Mouse (Mus musculus): Measurements from ENCODE around the gene Bend7. TPM values are rescaled to one million over a fixed set of nuclear protein-coding genes. Genes with fewer than 3 reads are reported as not detected.

Gene Bend7
- polyA plus RNA-seq, 1 experiment from 2014 or later, result 8.7 TPM

GRCm38 (mm10) chr2:4751918-4752317 is 34.3 kb downstream of the Bend7 start:
- Histone ChIP-seq H3K9me3 (replicated peaks; ENCODE audit: low read length) (no peaks in the 10 kb centered on the region), H3K9ac (ENCODE audit: low read depth, low read length) (no peak overlapping the region), H3K4me2 (ENCODE audit: low read length) (no peak overlapping the region), H3K4me1 (replicated peaks; ENCODE audit: insufficient read depth, low read length) (no peaks in the 10 kb centered on the region), H3K27ac (no peak overlapping the region), H3K36me3 (ENCODE audit: insufficient read depth, low read length) (no peaks in the 10 kb centered on the region), H3K4me3 (replicated peaks; ENCODE audit: low read depth, low read length) (no peak overlapping the region), H3K27me3 (ENCODE audit: insufficient read depth, low read length) (no peaks in the 10 kb centered on the region)
- TF ChIP-seq CTCF (IDR thresholded peaks at IDR 0.05; ENCODE audit: low read depth), result no peak
- ATAC-seq (replicated peaks; ENCODE audit: low FRiP score, low read depth) (no peak), DNase-seq (ENCODE audit: low spot score) (no peak)
- 82% methylated on average over 6 of the region's 6 CpGs for WGBS

- H3K27ac ChIP-seq, result no peak overlapping the region
- no peaks in the 10 kb centered on the region for H3K27me3 ChIP-seq (ENCODE audit: insufficient read depth, low read length)
- no peak overlapping the region for H3K9ac ChIP-seq (ENCODE audit: low read depth, low read length)
- no peak for ATAC-seq (replicated peaks; ENCODE audit: low FRiP score, low read depth)
- TF ChIP-seq CTCF (IDR thresholded peaks at IDR 0.05; ENCODE audit: low read depth), result no peak
- DNase-seq (ENCODE audit: low spot score), result no peak
- H3K4me1 ChIP-seq (replicated peaks; ENCODE audit: insufficient read depth, low read length), result no peaks in the 10 kb centered on the region
- no peak overlapping the region for H3K4me3 ChIP-seq (replicated peaks; ENCODE audit: low read depth, low read length)
- H3K9me3 ChIP-seq (replicated peaks; ENCODE audit: low read length), result no peaks in the 10 kb centered on the region
- 57% methylated on average over 8 of the region's 8 CpGs for WGBS
- H3K4me2 ChIP-seq (ENCODE audit: low read length), result no peak overlapping the region
- H3K36me3 ChIP-seq (ENCODE audit: insufficient read depth, low read length), result no peaks in the 10 kb centered on the region
Measured at GRCm38 (mm10) chr2:4755716-4756115, 38.1 kb downstream of the Bend7 start.

- no peaks in the 10 kb centered on the region for H3K9me3 ChIP-seq (replicated peaks; ENCODE audit: low read length)
- ATAC-seq (replicated peaks; ENCODE audit: low FRiP score, low read depth), result no peak
Measured at GRCm38 (mm10) chr2:4757218-4757617, 39.6 kb downstream of the Bend7 start.

GRCm38 (mm10) chr2:4760741-4761140 is 43.1 kb downstream of the Bend7 start:
- DNase-seq (ENCODE audit: low spot score), result no peak
- no peaks in the 10 kb centered on the region for H3K27me3 ChIP-seq (ENCODE audit: insufficient read depth, low read length)
- no peak overlapping the region for H3K4me3 ChIP-seq (replicated peaks; ENCODE audit: low read depth, low read length)
- no peak overlapping the region for H3K9ac ChIP-seq (ENCODE audit: low read depth, low read length)
- WGBS, result 64% methylated on average over 5 of the region's 5 CpGs
- peaks cover 3% of the 10 kb centered on the region; the same call in 1 of the 2 replicates for H3K36me3 ChIP-seq (ENCODE audit: insufficient read depth, low read length)
- H3K9me3 ChIP-seq (replicated peaks; ENCODE audit: low read length), result no peaks in the 10 kb centered on the region
- H3K4me1 ChIP-seq (replicated peaks; ENCODE audit: insufficient read depth, low read length), result no peaks in the 10 kb centered on the region
- H3K27ac ChIP-seq, result no peak overlapping the region
- no peak for ATAC-seq (replicated peaks; ENCODE audit: low FRiP score, low read depth)
- no peak for TF ChIP-seq CTCF (IDR thresholded peaks at IDR 0.05; ENCODE audit: low read depth)
- no peak overlapping the region for H3K4me2 ChIP-seq (ENCODE audit: low read length)

More at GRCm38 (mm10) chr2:4757218-4757617, 39.6 kb downstream of the Bend7 start:
- Histone ChIP-seq H3K4me1 (replicated peaks; ENCODE audit: insufficient read depth, low read length) (no peaks in the 10 kb centered on the region), H3K4me3 (replicated peaks; ENCODE audit: low read depth, low read length) (no peak overlapping the region), H3K27me3 (ENCODE audit: insufficient read depth, low read length) (no peaks in the 10 kb centered on the region), H3K4me2 (ENCODE audit: low read length) (no peak overlapping the region), H3K36me3 (ENCODE audit: insufficient read depth, low read length) (no peaks in the 10 kb centered on the region), H3K27ac (no peak overlapping the region), H3K9ac (ENCODE audit: low read depth, low read length) (no peak overlapping the region)
- WGBS, result 72% methylated on average over 3 of the region's 3 CpGs
- no peak for TF ChIP-seq CTCF (IDR thresholded peaks at IDR 0.05; ENCODE audit: low read depth)
- no peak for DNase-seq (ENCODE audit: low spot score)

- Histone ChIP-seq H3K27me3 (ENCODE audit: insufficient read depth, low read length) (no peaks in the 10 kb centered on the region), H3K27ac (no peak overlapping the region), H3K4me1 (replicated peaks; ENCODE audit: insufficient read depth, low read length) (no peaks in the 10 kb centered on the region), H3K4me3 (replicated peaks; ENCODE audit: low read depth, low read length) (no peak overlapping the region), H3K9ac (ENCODE audit: low read depth, low read length) (no peak overlapping the region), H3K9me3 (replicated peaks; ENCODE audit: low read length) (no peaks in the 10 kb centered on the region), H3K36me3 (ENCODE audit: insufficient read depth, low read length) (peaks cover 3% of the 10 kb centered on the region; the same call in 1 of the 2 replicates), H3K4me2 (ENCODE audit: low read length) (no peak overlapping the region)
- DNase-seq (ENCODE audit: low spot score) (no peak), ATAC-seq (replicated peaks; ENCODE audit: low FRiP score, low read depth) (no peak)
- TF ChIP-seq CTCF (IDR thresholded peaks at IDR 0.05; ENCODE audit: low read depth), result no peak
- WGBS, result 61% methylated on average over 5 of the region's 5 CpGs
Measured at GRCm38 (mm10) chr2:4761906-4762305, 44.3 kb downstream of the Bend7 start.

GRCm38 (mm10) chr2:4764071-4764470 is 46.4 kb downstream of the Bend7 start:
- 84% methylated on average over 3 of the region's 3 CpGs for WGBS
- peaks cover 3% of the 10 kb centered on the region; the same call in 1 of the 2 replicates for H3K36me3 ChIP-seq (ENCODE audit: insufficient read depth, low read length)
- no peak overlapping the region for H3K27ac ChIP-seq
- no peak overlapping the region for H3K9ac ChIP-seq (ENCODE audit: low read depth, low read length)
- H3K4me3 ChIP-seq (replicated peaks; ENCODE audit: low read depth, low read length), result no peak overlapping the region
- ATAC-seq (replicated peaks; ENCODE audit: low FRiP score, low read depth) (no peak), DNase-seq (ENCODE audit: low spot score) (no peak)
- TF ChIP-seq CTCF (IDR thresholded peaks at IDR 0.05; ENCODE audit: low read depth), result no peak
- no peaks in the 10 kb centered on the region for H3K27me3 ChIP-seq (ENCODE audit: insufficient read depth, low read length)
- no peak overlapping the region for H3K4me2 ChIP-seq (ENCODE audit: low read length)
- no peaks in the 10 kb centered on the region for H3K9me3 ChIP-seq (replicated peaks; ENCODE audit: low read length)
- no peaks in the 10 kb centered on the region for H3K4me1 ChIP-seq (replicated peaks; ENCODE audit: insufficient read depth, low read length)

GRCm38 (mm10) chr2:4770376-4770775 is 52.7 kb downstream of the Bend7 start:
- Histone ChIP-seq H3K4me1 (replicated peaks; ENCODE audit: insufficient read depth, low read length) (no peaks in the 10 kb centered on the region), H3K4me3 (replicated peaks; ENCODE audit: low read depth, low read length) (no peak overlapping the region), H3K4me2 (ENCODE audit: low read length) (no peak overlapping the region), H3K9ac (ENCODE audit: low read depth, low read length) (no peak overlapping the region), H3K27ac (no peak overlapping the region), H3K9me3 (replicated peaks; ENCODE audit: low read length) (no peaks in the 10 kb centered on the region), H3K27me3 (ENCODE audit: insufficient read depth, low read length) (no peaks in the 10 kb centered on the region), H3K36me3 (ENCODE audit: insufficient read depth, low read length) (no peaks in the 10 kb centered on the region)
- DNase-seq (ENCODE audit: low spot score) (no peak), ATAC-seq (replicated peaks; ENCODE audit: low FRiP score, low read depth) (no peak)
- WGBS, result 87% methylated on average over 2 of the region's 2 CpGs
- TF ChIP-seq CTCF (IDR thresholded peaks at IDR 0.05; ENCODE audit: low read depth), result no peak

All from kidney, postnatal 0 days (tissue).